Mouse (Mus musculus) neural tube, embryonic 11.5 days (tissue): ENCODE results near the gene Plekha6. TPM values are rescaled to one million over a fixed set of nuclear protein-coding genes. Genes with fewer than 3 reads are reported as not detected.
A peak's percentile ranks its signal among the peaks of the same experiment; 100 is the strongest.

Experiments used
- ATAC-seq: fragments of 200-750 bp; cut with Nextera tagmentation; 2 replicates; pipeline ENCODE4 v1.8.0; 2017; ENCODE audit warnings: moderate number of reproducible peaks, mild to moderate bottlenecking, moderate TSS enrichment, moderate library complexity; ENCODE audit not compliant: insufficient read depth, low FRiP score, low TSS enrichment
- DNase-seq: peaks from one replicate; pipeline ENCODE4 v3.0.0-alpha.2; 2015; ENCODE audit warnings: low spot score
- H3K27ac ChIP-seq: fragments of 300-500 bp; sonication (generic); 2 replicates; pipeline ENCODE4 v1.5.1; 2014; ENCODE audit warnings: low read depth, mild to moderate bottlenecking, low read length
- H3K27me3 ChIP-seq: fragments of 300-500 bp; sonication (generic); 2 replicates; pipeline ENCODE4 v1.6.1; 2014; ENCODE audit warnings: mild to moderate bottlenecking, low read length, mixed read lengths; ENCODE audit not compliant: control insufficient read depth, insufficient read depth
- H3K36me3 ChIP-seq: fragments of 300-500 bp; sonication (generic); 2 replicates; pipeline ENCODE4 v1.6.1; 2014; ENCODE audit warnings: mild to moderate bottlenecking, low read length, moderate library complexity, mixed read lengths; ENCODE audit not compliant: control insufficient read depth, insufficient read depth
- H3K4me1 ChIP-seq: fragments of 300-500 bp; sonication (generic); 2 replicates; pipeline ENCODE4 v1.6.1; 2014; ENCODE audit warnings: low read length, mixed read lengths; ENCODE audit not compliant: control insufficient read depth, insufficient read depth
- H3K4me2 ChIP-seq: fragments of 300-500 bp; sonication (generic); 2 replicates; pipeline ENCODE4 v1.6.1; 2014; ENCODE audit warnings: low read depth, mild to moderate bottlenecking, moderate library complexity
- H3K4me3 ChIP-seq: fragments of 300-500 bp; sonication (generic); 2 replicates; pipeline ENCODE4 v1.5.1; 2014; ENCODE audit warnings: low read depth, low read length
- H3K9ac ChIP-seq: fragments of 300-500 bp; sonication (generic); 2 replicates; pipeline ENCODE4 v1.6.1; 2014; ENCODE audit warnings: mild to moderate bottlenecking, low read length
- H3K9me3 ChIP-seq: fragments of 300-500 bp; sonication (generic); 2 replicates; pipeline ENCODE4 v1.6.1; 2016; ENCODE audit warnings: low read length; ENCODE audit not compliant: control insufficient read depth
- WGBS: fragments of 180-500 bp; shearing (Covaris S2); extraction: QIAGEN DNeasy Blood & Tissue Kit; methylation state at CpG from one replicate; pipeline ENCODE4 v1.1.7; 2014; 5-methylcytosine and 5-hydroxymethylcytosine counted together
- polyA plus RNA-seq: library from polyadenylated mRNA; unstranded; fragments of >200 nt; fragmentation: Nextera tagmentation; extraction: Ambion mirVana; gene quantifications from 2 replicates; pipeline ENCODE4 v1.2.1, GENCODE M21; 2014

Plekha6 gene
- polyA plus RNA-seq, 1 experiment from 2014 or later, result 12.5 TPM

DNA sequence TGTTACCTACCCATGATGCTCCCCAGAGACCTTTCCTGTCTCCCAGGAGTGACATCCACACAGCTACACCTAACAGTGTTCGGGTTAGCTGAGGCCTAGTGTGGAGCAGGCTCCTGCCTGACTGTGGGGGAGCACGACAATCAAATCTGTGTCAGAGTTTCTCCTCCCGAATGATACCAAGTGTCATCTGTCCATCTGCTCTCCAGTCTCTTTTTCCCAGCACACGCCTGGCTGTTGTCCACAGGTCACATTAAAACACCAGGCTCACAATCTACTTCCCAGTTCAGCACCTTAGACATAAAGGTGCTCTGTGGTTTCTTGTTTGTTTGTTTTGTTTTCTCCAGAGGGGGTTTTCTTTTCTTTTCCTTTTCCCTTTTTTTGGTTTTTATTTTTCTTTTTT is 48.3 kb downstream of the Plekha6 start:
- no peak overlapping the region for H3K4me2 ChIP-seq
- peaks cover 20% of the 10 kb centered on the region for H3K4me1 ChIP-seq
- H3K27me3 ChIP-seq, result no peaks in the 10 kb centered on the region
- H3K4me3 ChIP-seq, result no peak overlapping the region
- no peak overlapping the region for H3K27ac ChIP-seq
- no peak for DNase-seq
- H3K9me3 ChIP-seq, result no peaks in the 10 kb centered on the region
- no peak overlapping the region for H3K9ac ChIP-seq
- H3K36me3 ChIP-seq, result no peaks in the 10 kb centered on the region
- WGBS, result 76% methylated on average over 4 of the region's 4 CpGs
- no peak for ATAC-seq

DNA sequence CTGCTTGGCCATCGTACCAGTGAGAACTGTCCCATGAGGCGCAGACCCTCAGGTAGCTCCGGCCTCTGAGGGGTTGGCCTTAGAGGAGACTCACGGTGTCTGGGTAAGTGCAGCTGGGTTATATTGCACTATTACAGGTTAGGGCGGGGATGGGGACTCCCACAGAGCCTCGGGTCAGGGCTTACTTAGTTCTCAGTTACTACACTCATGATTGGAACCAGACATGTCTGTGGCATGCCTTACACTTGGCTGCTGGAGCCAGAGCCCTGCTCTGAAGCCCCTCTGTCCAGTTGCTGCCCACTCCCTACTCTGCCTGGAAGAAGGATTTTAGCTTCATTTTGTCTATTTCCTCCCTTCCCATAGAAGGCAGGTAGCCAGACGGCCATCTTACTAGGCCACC is 49.1 kb downstream of the Plekha6 start:
- DNase-seq, result no peak

DNA sequence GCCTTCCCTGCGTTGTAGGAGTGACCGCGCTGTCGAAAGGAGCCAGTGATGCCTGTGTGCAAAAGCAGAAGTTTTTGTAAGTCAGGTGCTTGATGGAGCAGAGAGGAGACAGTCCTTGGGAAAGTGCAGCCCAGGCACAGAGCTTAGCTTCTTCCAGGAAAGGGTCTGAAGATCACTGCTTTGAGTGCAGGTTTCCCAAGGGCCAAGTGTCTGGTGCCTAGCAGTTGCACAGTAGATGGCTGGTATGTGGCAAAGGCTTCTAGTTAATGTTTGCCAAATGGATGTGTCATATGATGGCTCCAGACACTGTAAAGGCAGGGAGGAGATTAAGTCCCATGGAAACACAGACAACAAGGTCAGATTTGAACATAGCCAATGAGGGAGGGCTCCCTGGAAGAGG is 49.9 kb downstream of the Plekha6 start:
- 98% methylated on average over 4 of the region's 4 CpGs for WGBS
- peaks cover 25% of the 10 kb centered on the region for H3K4me1 ChIP-seq
- DNase-seq (no peak), ATAC-seq (no peak)
- H3K4me3 ChIP-seq, result no peak overlapping the region
- no peak overlapping the region for H3K4me2 ChIP-seq
- no peaks in the 10 kb centered on the region for H3K36me3 ChIP-seq
- H3K9ac ChIP-seq, result no peak overlapping the region
- no peaks in the 10 kb centered on the region for H3K27me3 ChIP-seq
- H3K9me3 ChIP-seq, result no peaks in the 10 kb centered on the region
- no peak overlapping the region for H3K27ac ChIP-seq

More for the DNA sequence above, 49.1 kb downstream of the Plekha6 start:
- H3K4me1 ChIP-seq, result peaks cover 23% of the 10 kb centered on the region
- no peaks in the 10 kb centered on the region for H3K9me3 ChIP-seq
- H3K36me3 ChIP-seq, result no peaks in the 10 kb centered on the region
- WGBS, result 66% methylated on average over 7 of the region's 7 CpGs
- no peak overlapping the region for H3K9ac ChIP-seq
- no peaks in the 10 kb centered on the region for H3K27me3 ChIP-seq
- H3K4me2 ChIP-seq, result no peak overlapping the region
- H3K27ac ChIP-seq, result no peak overlapping the region
- ATAC-seq, result no peak
- no peak overlapping the region for H3K4me3 ChIP-seq

DNA sequence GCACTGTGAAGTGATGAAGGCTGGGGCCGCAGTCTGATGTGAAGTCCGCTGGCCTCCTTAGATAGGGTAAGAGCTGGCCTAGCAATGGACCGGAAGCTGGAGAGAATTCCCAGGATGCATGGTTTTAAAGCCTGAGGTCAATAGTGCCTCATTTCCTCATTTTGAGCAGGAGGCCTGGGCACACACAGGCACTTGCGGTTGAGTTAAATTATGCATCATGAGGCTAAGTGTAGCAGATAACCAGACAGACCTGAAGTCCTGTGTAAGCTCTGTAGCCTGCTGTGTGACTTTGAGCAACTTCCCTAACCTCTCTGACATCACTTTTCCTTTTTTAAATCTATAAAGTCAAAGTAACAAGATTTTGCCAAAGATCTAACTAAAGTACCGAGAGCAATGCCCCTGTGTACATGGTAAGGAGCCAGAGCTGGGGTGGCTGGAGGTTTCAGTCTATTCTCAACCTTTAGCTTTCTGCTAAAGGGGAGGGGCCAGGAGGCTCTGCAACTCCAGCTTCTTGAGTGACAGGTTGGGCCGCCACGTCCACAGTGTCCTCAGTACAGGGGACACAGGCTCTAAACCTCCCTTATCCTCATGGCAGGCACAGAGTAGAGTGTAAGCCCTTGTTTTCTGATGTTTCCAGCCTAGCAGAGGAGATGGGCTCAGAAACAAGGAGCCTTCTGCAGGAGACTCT is 50.8 kb downstream of the Plekha6 start:
- ATAC-seq, result no peak
- Histone ChIP-seq H3K9me3 (no peaks in the 10 kb centered on the region), H3K36me3 (no peaks in the 10 kb centered on the region), H3K4me2 (no peak overlapping the region), H3K27me3 (no peaks in the 10 kb centered on the region), H3K27ac (0 out of 2 replicates have a peak overlapping the region, but pooled peaks have one; percentile 42), H3K4me1 (peaks cover 25% of the 10 kb centered on the region), H3K9ac (no peak overlapping the region), H3K4me3 (no peak overlapping the region)
- 73% methylated on average over 7 of the region's 7 CpGs for WGBS
- no peak for DNase-seq

DNA sequence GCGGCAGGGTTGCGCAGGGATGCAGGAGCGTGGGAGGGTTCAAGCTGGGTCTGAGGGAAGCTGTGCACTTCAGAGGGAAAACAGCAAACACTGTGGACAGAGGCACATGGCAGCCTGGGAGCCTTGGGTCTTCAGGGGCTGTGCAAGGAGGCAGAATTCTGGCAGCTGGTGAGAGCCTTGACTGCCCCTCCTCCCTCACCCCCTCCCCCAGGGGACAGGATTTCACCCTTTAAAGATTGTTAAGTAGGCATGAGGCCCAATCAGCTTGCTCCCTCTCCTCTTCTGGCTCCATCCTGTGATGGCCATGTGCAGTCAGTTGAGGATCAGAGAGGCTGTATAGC is 51.3 kb downstream of the Plekha6 start:
- Histone ChIP-seq H3K36me3 (no peaks in the 10 kb centered on the region), H3K4me1 (peaks cover 20% of the 10 kb centered on the region), H3K4me3 (no peak overlapping the region), H3K9me3 (no peaks in the 10 kb centered on the region), H3K9ac (0 out of 2 replicates have a peak overlapping the region, but pooled peaks have one; percentile 20), H3K27me3 (no peaks in the 10 kb centered on the region), H3K4me2 (no peak overlapping the region), H3K27ac (0 out of 2 replicates have a peak overlapping the region, but pooled peaks have one; percentile 42)
- ATAC-seq (no peak), DNase-seq (no peak)
- 78% methylated on average over 3 of the region's 3 CpGs for WGBS

DNA sequence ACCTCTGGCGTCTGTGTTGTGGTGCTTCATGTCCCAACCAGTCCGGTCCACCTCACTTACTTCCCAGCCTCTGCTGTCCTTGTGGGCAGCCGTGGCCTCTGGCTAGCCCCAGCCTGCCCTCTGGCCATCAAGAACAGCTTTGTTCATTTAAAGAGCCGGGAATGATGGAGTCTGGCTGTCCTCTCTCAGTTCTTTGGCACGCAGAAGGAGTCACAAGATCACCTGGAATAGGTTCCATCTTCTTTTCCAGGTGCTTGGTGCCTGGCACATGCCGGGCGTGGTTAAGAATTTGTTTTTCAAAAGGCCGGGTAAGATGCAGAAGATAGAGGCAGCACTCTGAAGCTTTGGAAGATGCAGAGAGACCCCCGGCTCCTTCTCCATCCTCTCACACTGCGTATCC is 51.7 kb downstream of the Plekha6 start:
- no peak overlapping the region for H3K4me2 ChIP-seq
- no peaks in the 10 kb centered on the region for H3K27me3 ChIP-seq
- no peaks in the 10 kb centered on the region for H3K9me3 ChIP-seq
- DNase-seq (no peak), ATAC-seq (no peak)
- H3K36me3 ChIP-seq, result no peaks in the 10 kb centered on the region
- H3K9ac ChIP-seq, result 0 out of 2 replicates have a peak overlapping the region, but pooled peaks have one; percentile 19
- peaks cover 19% of the 10 kb centered on the region; the same call in 1 of the 2 replicates for H3K4me1 ChIP-seq
- no peak overlapping the region for H3K4me3 ChIP-seq
- 72% methylated on average over 10 of the region's 10 CpGs for WGBS
- H3K27ac ChIP-seq, result peak overlapping the region; percentile 1

DNA sequence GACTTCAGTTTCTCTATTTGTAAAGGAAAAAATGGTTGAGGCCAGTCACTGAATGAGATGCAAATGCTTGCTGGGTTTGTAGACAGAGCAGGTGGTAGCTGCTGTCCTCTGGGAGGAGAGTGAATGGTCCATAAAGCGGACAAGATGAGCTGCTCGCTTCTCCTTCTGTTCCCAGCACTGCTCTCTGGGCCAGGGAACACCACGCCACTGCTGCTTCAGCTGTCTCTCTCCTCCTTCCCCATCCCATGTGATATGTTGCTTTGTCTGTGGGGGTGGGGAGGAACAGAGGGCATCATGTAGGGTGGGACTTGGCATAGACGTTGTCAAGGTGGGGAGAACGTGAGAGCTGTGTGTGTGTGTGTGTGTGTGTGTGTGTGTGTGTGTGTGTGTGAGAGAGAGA is 53.0 kb downstream of the Plekha6 start:
- Histone ChIP-seq H3K4me2 (no peak overlapping the region), H3K27me3 (no peaks in the 10 kb centered on the region), H3K4me1 (peaks cover 19% of the 10 kb centered on the region; the same call in 1 of the 2 replicates), H3K9me3 (no peaks in the 10 kb centered on the region), H3K36me3 (no peaks in the 10 kb centered on the region), H3K9ac (no peak overlapping the region), H3K4me3 (no peak overlapping the region), H3K27ac (peak overlapping the region; percentile 1)
- ATAC-seq, result peak; percentile 46; the same call in 1 of the 2 replicates
- 68% methylated on average over 5 of the region's 5 CpGs for WGBS
- DNase-seq, result no peak

DNA sequence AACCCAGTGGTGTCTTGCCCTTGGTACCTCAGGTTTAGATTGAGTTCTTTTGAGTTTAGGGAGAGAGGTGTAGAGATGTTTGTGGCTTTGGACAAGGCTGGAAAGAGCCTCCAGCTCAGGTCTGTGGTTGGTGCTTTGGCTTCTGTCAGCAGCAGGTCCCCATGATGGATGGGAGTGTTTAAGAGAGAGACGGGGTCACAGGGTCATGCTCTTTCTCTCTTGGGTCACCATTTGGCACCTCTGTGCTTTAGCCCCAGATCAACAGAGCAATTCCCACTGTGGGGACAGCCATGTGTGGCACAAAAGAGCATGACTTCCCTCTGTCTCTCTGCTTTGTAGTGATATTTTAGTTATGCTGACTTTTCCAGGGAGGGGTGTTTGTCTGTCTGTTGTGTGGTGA is 55.1 kb downstream of the Plekha6 start:
- Histone ChIP-seq H3K27ac (no peak overlapping the region), H3K4me2 (no peak overlapping the region), H3K36me3 (no peaks in the 10 kb centered on the region), H3K27me3 (no peaks in the 10 kb centered on the region), H3K4me1 (peaks cover 19% of the 10 kb centered on the region; the same call in 1 of the 2 replicates), H3K9ac (no peak overlapping the region), H3K4me3 (no peak overlapping the region), H3K9me3 (no peaks in the 10 kb centered on the region)
- ATAC-seq (no peak), DNase-seq (no peak)
- 16% methylated on average over 1 of the region's 1 CpGs for WGBS

DNA sequence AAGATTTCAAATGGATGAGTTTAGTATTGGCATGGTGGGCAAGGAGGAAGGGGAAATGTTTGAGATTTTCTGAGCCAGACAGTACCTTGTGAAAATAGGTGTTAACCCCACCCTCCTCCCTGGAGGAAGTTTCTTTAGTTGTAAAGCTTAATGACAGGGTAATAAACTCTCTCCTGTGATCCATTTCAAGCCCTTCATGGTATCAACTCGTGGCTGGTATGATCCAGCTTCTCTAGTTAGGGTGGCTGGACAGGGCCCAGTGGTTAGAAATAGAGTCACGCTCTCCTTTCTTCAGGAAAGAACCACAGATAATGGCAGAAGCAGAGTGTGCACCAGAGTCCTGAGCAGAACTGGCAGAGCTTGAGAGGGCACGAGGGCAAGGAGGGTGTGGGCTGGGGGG is 57.4 kb downstream of the Plekha6 start:
- DNase-seq, result no peak
- Histone ChIP-seq H3K27me3 (no peaks in the 10 kb centered on the region), H3K9ac (no peak overlapping the region), H3K9me3 (no peaks in the 10 kb centered on the region), H3K27ac (no peak overlapping the region), H3K4me2 (no peak overlapping the region), H3K4me1 (0 out of 2 replicates have a peak, but pooled peaks cover 10% of the 10 kb centered on the region), H3K36me3 (no peaks in the 10 kb centered on the region), H3K4me3 (no peak overlapping the region)
- WGBS, result 58% methylated on average over 3 of the region's 3 CpGs
- ATAC-seq, result no peak
